Mouse (Mus musculus): ENCODE measurements around the gene Akap13. TPM values are rescaled to one million over a fixed set of nuclear protein-coding genes. Genes with fewer than 3 reads are reported as not detected.

The Akap13 gene
- polyA plus RNA-seq, 1 experiment from 2014 or later: 41.0 TPM

DNA sequence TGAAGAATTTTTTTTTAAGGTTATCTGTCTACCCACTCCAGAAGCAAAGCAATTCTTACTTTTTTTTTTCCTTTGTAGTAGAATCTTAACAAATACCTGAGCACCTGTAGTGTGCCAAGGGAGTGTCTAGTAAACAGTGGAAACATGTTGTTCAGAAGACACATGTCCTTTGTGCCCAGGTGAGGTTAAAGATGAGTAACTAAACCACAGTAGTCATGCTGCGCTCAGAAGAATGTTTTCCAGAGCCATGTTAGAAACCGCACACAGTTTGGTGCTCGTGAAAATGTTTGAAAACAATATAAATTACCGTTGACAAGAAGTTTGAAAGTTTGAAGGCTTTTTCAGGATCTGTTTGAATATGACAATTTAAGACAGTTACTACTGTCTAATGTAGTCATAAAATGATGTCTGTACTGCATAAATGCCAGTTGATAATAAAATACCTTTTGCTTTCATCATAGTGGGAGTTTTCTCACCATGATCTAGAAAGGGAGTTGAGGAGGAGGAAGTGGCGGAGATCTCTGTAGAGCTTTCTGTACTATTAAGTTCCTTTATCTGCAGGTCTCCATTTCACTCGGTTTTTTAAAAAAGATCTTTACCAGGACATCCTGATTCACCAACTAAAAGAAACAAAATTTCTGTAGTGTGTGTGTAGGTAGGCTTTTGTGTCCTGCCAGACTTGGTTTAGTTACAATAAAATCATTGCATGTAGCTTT lies 145.2 kb downstream of the Akap13 start:
- no peak overlapping the region for H3K4me3 ChIP-seq (ENCODE audit: low read depth, low read length)
- no peak for ATAC-seq (ENCODE audit: low read depth)
- no peaks in the 10 kb centered on the region for H3K9me3 ChIP-seq (replicated peaks; ENCODE audit: control insufficient read depth, low read length)
- no peaks in the 10 kb centered on the region for H3K27me3 ChIP-seq (ENCODE audit: control insufficient read depth, insufficient read depth, low read depth, low read length)
- H3K27ac ChIP-seq (ENCODE audit: low read length): no peak overlapping the region
- H3K36me3 ChIP-seq (ENCODE audit: control insufficient read depth, insufficient read depth): peaks cover 3% of the 10 kb centered on the region; the same call in 1 of the 2 replicates
- peaks cover 12% of the 10 kb centered on the region for H3K4me1 ChIP-seq (ENCODE audit: control insufficient read depth, low read depth, low read length)
- H3K9ac ChIP-seq (ENCODE audit: low read depth, low read length): no peak overlapping the region
- 58% methylated on average over 6 of the region's 6 CpGs for WGBS (ENCODE audit: insufficient replicate concordance)
- no peak overlapping the region for H3K4me2 ChIP-seq (ENCODE audit: low read depth, low read length)

DNA sequence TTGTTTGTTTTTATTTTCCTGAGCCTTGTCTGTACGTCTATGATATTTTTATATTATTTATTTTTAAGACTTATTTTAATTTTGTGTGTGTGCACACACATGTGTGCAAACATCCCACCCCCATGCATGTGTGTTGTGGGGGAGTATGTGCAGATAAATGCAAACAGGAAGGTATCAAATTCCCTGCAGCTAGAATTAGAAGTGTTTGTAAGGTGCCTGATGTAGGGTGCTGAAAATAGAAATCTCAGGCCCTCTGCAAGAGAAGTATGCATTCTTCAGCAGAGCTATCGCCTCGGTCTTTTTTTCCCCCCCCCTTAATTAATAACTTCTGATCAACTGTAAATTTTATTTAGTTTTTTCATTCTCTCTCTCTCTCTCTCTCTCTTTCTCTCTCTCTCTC lies 151.9 kb downstream of the Akap13 start:
- no peaks in the 10 kb centered on the region for H3K9me3 ChIP-seq (replicated peaks; ENCODE audit: control insufficient read depth, low read length)
- WGBS (ENCODE audit: insufficient replicate concordance): 71% methylated on average over 3 of the region's 3 CpGs
- H3K36me3 ChIP-seq (ENCODE audit: control insufficient read depth, insufficient read depth): peaks cover 23% of the 10 kb centered on the region
- no peak overlapping the region for H3K4me3 ChIP-seq (ENCODE audit: low read depth, low read length)
- H3K27me3 ChIP-seq (ENCODE audit: control insufficient read depth, insufficient read depth, low read depth, low read length): no peaks in the 10 kb centered on the region
- no peak for ATAC-seq (ENCODE audit: low read depth)
- no peak overlapping the region for H3K4me2 ChIP-seq (ENCODE audit: low read depth, low read length)
- H3K9ac ChIP-seq (ENCODE audit: low read depth, low read length): no peak overlapping the region
- no peak overlapping the region for H3K27ac ChIP-seq (ENCODE audit: low read length)
- H3K4me1 ChIP-seq (ENCODE audit: control insufficient read depth, low read depth, low read length): peaks cover 34% of the 10 kb centered on the region

DNA sequence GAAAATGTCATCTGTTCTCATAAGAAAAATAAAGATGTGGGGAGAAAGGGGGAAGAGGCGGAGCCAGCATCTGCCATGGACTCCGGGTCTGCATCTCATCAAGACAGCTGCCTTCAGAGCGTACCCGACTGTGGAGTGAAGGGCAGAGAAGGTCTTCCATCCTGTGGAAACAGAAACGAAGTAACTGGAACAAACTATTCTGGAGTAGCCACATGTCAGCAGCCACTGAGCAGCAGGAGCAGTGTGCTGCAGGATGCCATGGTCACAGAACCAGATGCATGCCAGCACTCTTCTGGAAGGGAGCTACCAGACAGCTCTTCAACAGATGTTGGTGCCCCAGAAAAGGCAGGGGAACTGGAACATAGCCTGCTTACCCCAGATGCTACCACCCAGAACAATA lies 153.4 kb downstream of the Akap13 start:
- no peak for ATAC-seq (ENCODE audit: low read depth)

DNA sequence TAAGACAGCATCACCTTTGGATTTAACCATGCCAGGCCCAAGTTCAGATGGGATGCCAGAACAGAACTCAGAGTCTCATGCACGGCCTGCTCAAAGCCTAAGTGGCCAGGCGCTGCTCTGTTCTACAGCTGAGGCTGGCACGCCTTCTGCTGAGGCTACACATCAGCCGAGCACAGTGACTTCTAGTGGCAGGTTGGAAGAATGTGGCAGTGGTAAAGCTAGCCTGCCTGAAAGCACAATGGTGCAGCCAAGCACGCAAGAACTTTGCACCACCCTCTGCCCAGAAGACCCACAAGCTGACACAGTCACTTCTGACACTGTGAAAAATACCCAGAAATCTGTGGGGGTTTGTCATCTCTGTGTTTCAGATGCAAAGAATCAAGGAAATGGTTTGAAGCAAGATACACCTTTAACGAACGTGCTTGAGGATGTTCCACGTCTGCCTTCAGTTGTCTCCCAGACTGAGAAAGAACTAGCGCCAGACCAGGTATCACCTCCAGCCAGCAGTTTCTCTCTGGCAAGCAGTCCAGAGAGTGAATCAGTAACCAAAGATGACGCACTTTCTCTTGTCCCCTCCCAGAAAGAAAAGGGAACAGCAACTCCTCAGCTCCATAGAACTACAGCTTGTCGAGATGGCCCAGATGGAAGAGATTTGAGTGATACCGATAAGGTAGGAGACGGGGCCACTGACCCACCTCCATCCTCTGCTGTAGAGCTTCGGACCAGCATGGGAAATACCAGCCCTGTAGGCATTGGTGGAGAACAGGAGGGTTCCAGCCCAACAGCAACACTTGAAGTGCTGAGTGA lies 154.3 kb downstream of the Akap13 start:
- no peaks in the 10 kb centered on the region for H3K27me3 ChIP-seq (ENCODE audit: control insufficient read depth, insufficient read depth, low read depth, low read length)
- H3K9me3 ChIP-seq (replicated peaks; ENCODE audit: control insufficient read depth, low read length): no peaks in the 10 kb centered on the region
- H3K36me3 ChIP-seq (ENCODE audit: control insufficient read depth, insufficient read depth): peaks cover 20% of the 10 kb centered on the region
- ATAC-seq (ENCODE audit: low read depth): no peak
- peaks cover 42% of the 10 kb centered on the region for H3K4me1 ChIP-seq (ENCODE audit: control insufficient read depth, low read depth, low read length)
- peak overlapping the region; percentile 50 for H3K4me2 ChIP-seq (ENCODE audit: low read depth, low read length)
- peak overlapping the region; percentile 96 for H3K27ac ChIP-seq (ENCODE audit: low read length)
- peak overlapping the region; percentile 7; the same call in 1 of the 2 replicates for H3K4me3 ChIP-seq (ENCODE audit: low read depth, low read length)
- WGBS (ENCODE audit: insufficient replicate concordance): 65% methylated on average over 14 of the region's 14 CpGs
- H3K9ac ChIP-seq (ENCODE audit: low read depth, low read length): peak overlapping the region; percentile 63

More for the DNA sequence above, 153.4 kb downstream of the Akap13 start:
- H3K9me3 ChIP-seq (replicated peaks; ENCODE audit: control insufficient read depth, low read length): no peaks in the 10 kb centered on the region
- no peak overlapping the region for H3K4me2 ChIP-seq (ENCODE audit: low read depth, low read length)
- H3K27me3 ChIP-seq (ENCODE audit: control insufficient read depth, insufficient read depth, low read depth, low read length): no peaks in the 10 kb centered on the region
- H3K27ac ChIP-seq (ENCODE audit: low read length): 0 out of 2 replicates have a peak overlapping the region, but pooled peaks have one; percentile 12
- H3K36me3 ChIP-seq (ENCODE audit: control insufficient read depth, insufficient read depth): peaks cover 23% of the 10 kb centered on the region
- H3K4me1 ChIP-seq (ENCODE audit: control insufficient read depth, low read depth, low read length): peaks cover 38% of the 10 kb centered on the region
- H3K9ac ChIP-seq (ENCODE audit: low read depth, low read length): no peak overlapping the region
- H3K4me3 ChIP-seq (ENCODE audit: low read depth, low read length): no peak overlapping the region
- WGBS (ENCODE audit: insufficient replicate concordance): 74% methylated on average over 5 of the region's 5 CpGs

DNA sequence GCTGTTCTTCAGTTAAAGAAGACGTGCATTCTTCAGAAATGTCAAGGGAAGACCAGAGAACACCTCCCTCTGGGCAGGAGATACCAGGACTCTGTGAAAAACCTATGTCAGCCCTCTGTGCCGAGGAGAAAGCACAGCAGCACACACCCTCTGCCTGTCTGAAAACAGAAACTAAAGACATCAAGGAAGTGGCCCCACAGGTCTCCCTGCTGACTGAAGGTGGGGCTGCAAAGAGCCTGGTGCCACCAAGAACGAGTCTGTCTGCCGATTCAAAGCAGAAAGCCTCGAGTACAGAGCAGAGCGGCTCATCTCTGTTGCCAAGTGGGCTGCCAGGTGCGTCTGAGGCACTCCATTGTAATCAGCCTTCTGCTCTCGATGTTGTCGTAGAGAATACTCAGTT lies 155.1 kb downstream of the Akap13 start:
- H3K9ac ChIP-seq (ENCODE audit: low read depth, low read length): peak overlapping the region; percentile 63
- H3K4me3 ChIP-seq (ENCODE audit: low read depth, low read length): peak overlapping the region; percentile 7; the same call in 1 of the 2 replicates
- peaks cover 23% of the 10 kb centered on the region for H3K36me3 ChIP-seq (ENCODE audit: control insufficient read depth, insufficient read depth)
- WGBS (ENCODE audit: insufficient replicate concordance): 37% methylated on average over 9 of the region's 9 CpGs
- peaks cover 45% of the 10 kb centered on the region for H3K4me1 ChIP-seq (ENCODE audit: control insufficient read depth, low read depth, low read length)
- H3K27me3 ChIP-seq (ENCODE audit: control insufficient read depth, insufficient read depth, low read depth, low read length): no peaks in the 10 kb centered on the region
- H3K27ac ChIP-seq (ENCODE audit: low read length): peak overlapping the region; percentile 96
- ATAC-seq (ENCODE audit: low read depth): 0 out of 2 replicates have a peak, but pooled peaks have one; percentile 7
- H3K9me3 ChIP-seq (replicated peaks; ENCODE audit: control insufficient read depth, low read length): no peaks in the 10 kb centered on the region
- peak overlapping the region; percentile 50 for H3K4me2 ChIP-seq (ENCODE audit: low read depth, low read length)

DNA sequence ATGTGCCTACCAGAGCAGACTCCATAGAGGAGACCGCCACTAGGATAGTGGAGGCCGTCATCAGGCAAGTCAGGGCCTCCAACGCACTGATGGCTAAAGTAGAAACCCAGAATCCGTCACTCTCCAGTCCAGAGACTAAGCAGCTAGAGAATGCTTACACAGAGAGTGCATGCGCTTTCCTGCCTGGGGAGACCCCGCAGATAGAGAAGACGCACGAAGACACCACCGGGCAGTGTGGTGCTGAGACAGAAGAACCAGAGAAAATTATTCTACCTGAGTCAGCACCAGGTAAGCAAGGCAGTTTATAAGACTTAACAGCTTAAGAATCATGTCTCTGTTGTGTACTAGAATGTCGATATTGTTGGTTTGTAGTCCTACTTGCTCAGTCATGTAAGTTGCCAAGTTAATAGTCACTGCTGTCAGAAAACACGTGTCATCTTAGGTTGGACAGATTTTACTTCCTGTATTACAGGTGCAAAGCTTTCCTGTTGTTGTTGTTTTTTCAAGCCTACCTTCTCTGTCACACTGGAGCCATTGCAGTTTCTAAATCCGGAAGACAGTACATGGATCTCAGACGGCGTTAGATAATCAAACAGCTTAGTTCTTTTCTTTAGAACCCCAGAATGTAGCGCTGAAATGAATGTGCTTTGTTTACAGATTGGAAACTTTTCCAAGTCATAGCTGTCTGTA lies 156.1 kb downstream of the Akap13 start:
- H3K4me1 ChIP-seq (ENCODE audit: control insufficient read depth, low read depth, low read length): peaks cover 45% of the 10 kb centered on the region
- peak overlapping the region; percentile 71 for H3K4me3 ChIP-seq (ENCODE audit: low read depth, low read length)

DNA sequence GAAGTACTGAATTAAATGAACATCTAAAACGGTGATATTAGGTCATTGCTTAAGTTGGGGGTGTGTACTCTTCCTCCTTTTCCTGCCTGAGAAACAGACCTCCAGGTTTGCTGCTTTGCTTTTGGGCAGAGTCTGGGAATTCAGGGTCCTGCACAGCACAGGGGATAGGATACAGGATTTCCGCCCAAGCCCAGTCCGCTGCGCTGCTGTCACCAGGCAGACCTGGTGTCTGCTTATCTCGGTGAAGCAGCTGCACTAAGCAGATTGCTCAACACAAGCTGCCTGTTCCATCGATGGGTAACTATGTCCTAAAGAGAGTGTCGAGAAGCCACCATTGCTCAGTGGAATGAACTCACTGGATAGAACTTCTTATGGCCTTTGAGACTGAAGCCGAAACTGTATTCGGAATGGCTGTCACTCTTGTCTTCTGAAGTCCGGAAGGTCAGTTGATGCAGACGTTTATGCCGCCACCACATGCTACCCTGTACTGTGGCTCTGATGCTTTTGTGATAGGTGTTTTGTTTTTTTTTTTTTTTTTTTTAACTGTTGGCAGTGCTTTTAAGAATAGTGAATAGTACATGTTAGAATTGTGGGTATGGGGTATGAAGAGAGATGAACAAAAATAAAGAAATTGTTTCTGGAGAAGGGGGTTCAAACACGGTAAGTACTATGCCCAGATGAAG lies 156.8 kb downstream of the Akap13 start:
- Histone ChIP-seq H3K36me3 (ENCODE audit: control insufficient read depth, insufficient read depth) (peaks cover 35% of the 10 kb centered on the region), H3K27ac (ENCODE audit: low read length) (peak overlapping the region; percentile 96), H3K9me3 (replicated peaks; ENCODE audit: control insufficient read depth, low read length) (no peaks in the 10 kb centered on the region), H3K4me2 (ENCODE audit: low read depth, low read length) (peak overlapping the region; percentile 66), H3K9ac (ENCODE audit: low read depth, low read length) (peak overlapping the region; percentile 76), H3K4me3 (ENCODE audit: low read depth, low read length) (peak overlapping the region; percentile 71), H3K4me1 (ENCODE audit: control insufficient read depth, low read depth, low read length) (peaks cover 46% of the 10 kb centered on the region), H3K27me3 (ENCODE audit: control insufficient read depth, insufficient read depth, low read depth, low read length) (no peaks in the 10 kb centered on the region)
- 4% methylated on average over 13 of the region's 13 CpGs for WGBS (ENCODE audit: insufficient replicate concordance)
- peak; percentile 99 for ATAC-seq (ENCODE audit: low read depth)

More for the DNA sequence above, 156.1 kb downstream of the Akap13 start:
- no peak for ATAC-seq (ENCODE audit: low read depth)
- Histone ChIP-seq H3K4me2 (ENCODE audit: low read depth, low read length) (peak overlapping the region; percentile 66), H3K27me3 (ENCODE audit: control insufficient read depth, insufficient read depth, low read depth, low read length) (no peaks in the 10 kb centered on the region), H3K9me3 (replicated peaks; ENCODE audit: control insufficient read depth, low read length) (no peaks in the 10 kb centered on the region), H3K9ac (ENCODE audit: low read depth, low read length) (peak overlapping the region; percentile 76), H3K36me3 (ENCODE audit: control insufficient read depth, insufficient read depth) (peaks cover 33% of the 10 kb centered on the region), H3K27ac (ENCODE audit: low read length) (peak overlapping the region; percentile 96)
- 56% methylated on average over 15 of the region's 15 CpGs for WGBS (ENCODE audit: insufficient replicate concordance)

DNA sequence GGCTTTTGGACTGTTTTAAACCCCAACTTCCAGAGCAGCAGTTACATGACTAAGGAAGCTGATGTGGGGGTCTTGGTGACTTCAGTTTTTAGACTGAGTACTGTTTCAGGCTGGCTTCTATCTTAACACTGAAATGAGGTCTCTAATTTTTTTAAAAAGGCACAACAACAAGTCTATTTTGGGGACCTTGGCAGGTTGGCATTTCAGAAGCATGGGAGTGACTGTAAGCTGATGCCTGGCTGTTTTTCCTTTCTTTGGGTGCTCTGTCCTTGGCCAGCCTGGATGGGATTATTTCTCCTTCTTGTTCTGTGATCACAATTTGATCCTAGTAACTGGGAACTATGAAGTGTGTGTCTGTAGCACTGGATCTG lies 157.3 kb downstream of the Akap13 start:
- Histone ChIP-seq H3K4me3 (ENCODE audit: low read depth, low read length) (peak overlapping the region; percentile 71), H3K27ac (ENCODE audit: low read length) (peak overlapping the region; percentile 96), H3K9ac (ENCODE audit: low read depth, low read length) (peak overlapping the region; percentile 76), H3K4me1 (ENCODE audit: control insufficient read depth, low read depth, low read length) (peaks cover 47% of the 10 kb centered on the region), H3K36me3 (ENCODE audit: control insufficient read depth, insufficient read depth) (peaks cover 35% of the 10 kb centered on the region), H3K27me3 (ENCODE audit: control insufficient read depth, insufficient read depth, low read depth, low read length) (no peaks in the 10 kb centered on the region), H3K4me2 (ENCODE audit: low read depth, low read length) (peak overlapping the region; percentile 66), H3K9me3 (replicated peaks; ENCODE audit: control insufficient read depth, low read length) (no peaks in the 10 kb centered on the region)
- ATAC-seq (ENCODE audit: low read depth): no peak
